Mouse (Mus musculus) MEL (cell line): ENCODE results near the gene Stfa2l1.

Experiments used
- CTCF ChIP-seq, 3 experiments: IDR thresholded peaks in 2 of 3; conservative IDR thresholded peaks in 1 of 3; 2 replicates each; pipeline ENCODE4 v1.5.1; 2011 to 2012; ENCODE audit warnings: low read length in 3 of 3, low read depth in 2 of 3, mild to moderate bottlenecking in 2 of 3, improper control_type of control experiment in 1 of 3, inconsistent platforms in 1 of 3, mixed read lengths in 1 of 3, moderate library complexity in 1 of 3; ENCODE audit not compliant: control insufficient read depth in 1 of 3, insufficient read depth in 1 of 3, poor library complexity in 1 of 3, severe bottlenecking in 1 of 3
- EP300 ChIP-seq, 2 experiments: IDR thresholded peaks; 2 replicates each; pipeline ENCODE4 v1.6.1; 2011; ENCODE audit warnings: improper control_type of control experiment in 2 of 2, low read length in 2 of 2, low read depth in 1 of 2, mild to moderate bottlenecking in 1 of 2
- MYC ChIP-seq: IDR thresholded peaks from 2 replicates; pipeline ENCODE4 v1.6.1; 2011; ENCODE audit warnings: low read depth, mild to moderate bottlenecking, low read length, improper control_type of control experiment, moderate library complexity
- POLR2A ChIP-seq, 2 experiments: IDR thresholded peaks; 2 replicates each; pipeline ENCODE4 v1.6.1; 2011 to 2012; ENCODE audit warnings: low read length in 2 of 2, mild to moderate bottlenecking in 2 of 2, control low read depth in 1 of 2, improper control_type of control experiment in 1 of 2, low read depth in 1 of 2, moderate library complexity in 1 of 2; ENCODE audit not compliant: control insufficient read depth in 1 of 2, insufficient read depth in 1 of 2, poor library complexity in 1 of 2
- TAL1 ChIP-seq: IDR thresholded peaks from 2 replicates; pipeline ENCODE4 v1.6.1; 2012; ENCODE audit warnings: mild to moderate bottlenecking, inconsistent platforms, low read length, moderate library complexity, mixed read lengths

DNA sequence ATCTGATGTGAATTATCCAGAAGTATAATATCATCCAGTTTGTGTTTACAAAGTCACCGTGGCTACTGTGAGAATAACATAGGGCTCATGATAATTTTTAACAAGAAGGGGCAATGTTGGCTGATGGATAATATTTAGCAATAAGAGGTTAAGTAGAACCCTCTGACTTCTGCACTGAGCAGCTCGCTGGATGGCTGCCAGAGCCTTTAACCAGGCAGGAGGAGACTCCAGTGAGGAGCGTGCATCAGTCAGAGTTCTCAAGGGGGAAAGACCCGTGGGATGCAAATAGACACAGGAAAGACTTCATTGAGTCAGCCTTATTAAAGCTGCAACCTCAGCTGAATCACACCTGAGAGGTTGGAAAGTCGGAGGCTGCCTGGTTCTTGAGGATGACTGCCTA is 47.2 kb downstream of the Stfa2l1 start:
- no peak for TF ChIP-seq POLR2A (IDR thresholded peaks at IDR 0.05; ENCODE audit: control insufficient read depth in 1 of 2, insufficient read depth in 1 of 2, low read depth in 1 of 2, low read length in 2 of 2, poor library complexity in 1 of 2)
- no peak for TF ChIP-seq TAL1
- TF ChIP-seq EP300 (IDR thresholded peaks at IDR 0.05; ENCODE audit: low read depth in 1 of 2, low read length in 2 of 2), result no peak
- TF ChIP-seq MYC, result no peak
- TF ChIP-seq CTCF (IDR thresholded peaks at IDR 0.05 in 2 of 3, conservative IDR thresholded peaks at IDR 0.05 in 1 of 3; ENCODE audit: control insufficient read depth in 1 of 3, insufficient read depth in 1 of 3, low read depth in 2 of 3, low read length in 3 of 3, poor library complexity in 1 of 3, severe bottlenecking in 1 of 3), result no peak
